Mouse (Mus musculus): ENCODE results near the gene Slc2a1.

Slc2a1 gene

DNA sequence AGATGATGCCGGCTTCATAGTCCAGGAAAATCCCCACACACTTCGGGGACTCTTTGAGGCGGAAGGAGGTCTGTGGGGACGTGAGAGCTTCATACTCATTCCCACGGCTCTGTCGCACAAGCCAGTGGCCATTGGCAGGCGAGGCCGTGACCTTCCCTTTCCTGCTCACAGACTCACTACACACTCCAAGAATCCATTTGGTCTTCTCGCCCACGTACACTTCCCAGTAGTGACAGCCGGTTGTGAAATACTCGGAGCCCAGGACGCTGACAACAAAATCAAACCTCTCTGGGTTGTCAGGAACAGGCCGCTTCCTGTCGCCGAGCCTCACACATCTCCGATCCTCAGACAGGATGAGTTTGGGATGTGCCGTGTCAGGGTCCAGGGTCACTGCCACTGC is 69.8 kb downstream of the Slc2a1 start:
- no peak for DNase-seq (ENCODE audit: low spot score)

DNA sequence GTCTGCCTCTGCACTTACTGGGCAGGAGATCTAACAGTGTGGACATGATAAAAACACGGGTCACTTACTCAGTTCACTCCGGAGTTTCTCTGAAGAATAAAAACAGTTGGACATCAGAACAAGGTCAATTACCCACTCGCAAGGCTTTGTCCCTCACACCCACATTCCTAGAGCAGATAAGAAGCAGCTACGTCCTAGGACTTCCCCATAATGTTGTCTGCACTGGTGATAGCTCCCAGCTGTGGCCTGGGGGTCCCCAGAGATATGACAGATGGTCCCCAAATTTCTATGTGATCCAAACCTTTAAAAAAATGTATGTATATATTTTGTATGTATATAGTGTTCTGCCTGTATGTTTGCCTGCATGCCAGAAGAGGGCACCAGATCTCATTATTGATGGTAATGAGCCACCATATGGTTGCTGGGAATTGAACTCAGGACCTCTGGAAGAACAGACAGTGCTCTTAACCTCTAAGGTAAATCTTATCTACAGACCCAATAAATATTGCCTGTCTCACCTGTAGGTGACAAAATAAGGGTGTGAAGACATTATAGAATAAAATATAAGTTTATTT is 71.7 kb downstream of the Slc2a1 start:
- DNase-seq (ENCODE audit: low spot score) = no peak

DNA sequence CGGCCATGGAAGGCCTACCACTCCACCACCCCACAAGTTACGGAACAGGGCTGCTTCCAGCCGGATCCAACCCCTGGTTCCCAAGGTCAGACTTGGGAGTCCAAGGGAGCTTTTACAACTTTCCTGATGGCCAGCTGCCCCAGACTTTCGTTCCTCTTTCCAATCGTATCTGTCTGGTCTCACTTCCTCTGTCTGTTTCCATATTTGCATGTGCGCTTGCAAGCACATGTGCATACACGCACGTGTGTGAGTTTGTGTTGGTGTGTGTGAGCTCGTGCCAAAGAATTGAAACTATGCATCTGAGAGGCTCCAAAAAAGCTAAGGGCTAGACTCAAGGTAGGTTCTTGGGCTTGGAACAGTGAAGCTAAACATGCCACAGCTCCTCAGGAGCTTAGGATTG is 72.9 kb downstream of the Slc2a1 start:
- DNase-seq (ENCODE audit: low spot score) = peak; percentile 30

DNA sequence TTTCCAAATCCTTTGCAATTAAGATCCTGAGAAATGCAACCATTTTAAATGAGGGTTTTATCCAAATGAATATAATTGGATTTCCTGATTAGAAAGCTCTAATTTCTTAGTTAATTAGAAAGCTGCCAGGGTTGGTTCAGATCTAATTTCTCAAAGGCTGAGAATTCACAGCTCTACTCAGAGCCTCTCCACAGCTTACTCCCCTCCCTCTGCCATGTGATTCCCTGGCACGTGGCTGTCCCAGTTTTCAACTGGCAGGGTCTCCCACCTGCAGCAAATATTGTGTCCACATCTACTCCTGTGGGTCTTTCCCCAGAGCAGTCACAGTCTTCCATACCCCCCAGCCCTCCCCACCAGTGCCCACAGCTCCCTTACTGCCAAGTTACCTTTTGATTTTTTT is 75.0 kb downstream of the Slc2a1 start:
- DNase-seq (ENCODE audit: low spot score) = no peak

DNA sequence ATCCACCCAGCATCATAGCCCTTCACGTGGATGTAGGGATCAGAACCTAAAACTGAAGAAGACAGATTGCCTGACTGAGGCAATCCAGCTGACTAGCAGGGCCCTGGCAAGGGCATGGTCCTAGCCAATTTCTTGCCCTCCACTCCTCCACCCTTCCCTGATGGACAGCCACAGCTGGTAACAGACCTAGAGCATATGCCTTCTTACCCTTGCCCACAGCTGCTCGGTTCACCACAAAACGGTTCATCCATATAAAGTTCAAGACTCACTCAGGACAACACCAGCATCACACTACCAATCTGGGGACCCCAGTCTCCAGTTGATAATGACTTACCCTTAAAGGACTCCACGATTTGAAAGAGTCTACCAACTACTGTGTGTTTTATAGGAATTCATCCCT is 77.3 kb downstream of the Slc2a1 start:
- no peak for DNase-seq (ENCODE audit: low spot score)
